Mouse (Mus musculus) cerebellum, adult 11 months (tissue): ENCODE data around the gene Ccni.

Experiments
- DNase-seq: peaks from one replicate; pipeline ENCODE4 v3.0.0; 2022

Ccni gene

GRCm38 (mm10) chr5:93133445-93134244 is 72.7 kb downstream of the Ccni start:
- DNase-seq: no peak
